Mouse (Mus musculus): ENCODE data around the gene Evpl. TPM values are rescaled to one million over a fixed set of nuclear protein-coding genes. Genes with fewer than 3 reads are reported as not detected.
A peak's percentile ranks its signal among the peaks of the same experiment; 100 is the strongest.
"Not testable (repeated sequence)": the region's sequence is repeated elsewhere in the genome, so short reads cannot be mapped to it uniquely, and the experiment has no call there.

Gene Evpl
- 0.67 and 0.96 TPM in 2 replicates for polyA plus RNA-seq (2012; rRNA removed)

DNA sequence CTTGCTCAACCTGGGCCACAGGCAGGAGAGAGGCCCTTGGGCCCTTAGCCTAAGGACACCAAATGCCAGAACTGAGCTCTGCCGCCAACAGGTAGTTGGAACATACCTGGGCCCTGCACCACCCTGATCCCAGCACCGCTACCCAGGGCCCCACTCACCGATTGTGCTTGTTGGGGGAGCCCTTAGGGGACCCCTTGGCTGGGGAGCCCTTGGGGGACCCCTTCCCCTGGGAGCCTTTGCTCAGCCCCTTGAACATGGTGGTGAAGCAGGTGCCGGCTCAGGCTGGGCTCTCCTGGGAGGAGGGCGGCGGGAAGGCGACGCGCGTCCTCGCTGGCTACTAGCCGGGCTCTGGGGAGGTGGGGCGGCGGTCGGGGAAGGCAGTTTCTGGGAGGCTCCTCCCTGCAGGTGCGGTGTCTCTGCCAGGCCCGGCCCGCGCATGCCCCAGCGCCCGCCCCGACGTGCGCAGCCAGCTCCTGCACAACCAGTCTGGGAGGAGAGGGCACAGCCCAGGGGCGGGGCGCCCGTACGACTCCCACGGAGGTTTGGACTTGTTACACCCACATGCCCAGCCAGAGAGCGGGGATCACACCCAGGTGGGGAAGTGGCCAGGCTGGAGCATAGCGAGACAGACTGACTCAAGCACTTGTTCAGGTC, at the start of gene Evpl:
Evpl (minus strand) TSS at position 336 of the 654 bp plus-strand sequence.
- no peak for TF ChIP-seq CTCF (IDR thresholded peaks at IDR 0.05; ENCODE audit: borderline replicate concordance, extremely low read depth, insufficient read depth, insufficient read length)
- no peak for TF ChIP-seq POLR2A (IDR thresholded peaks at IDR 0.05; ENCODE audit: borderline replicate concordance, extremely low read depth, insufficient read depth, insufficient read length, poor library complexity, severe bottlenecking)
- no peak for DNase-seq (ENCODE audit: low read depth)

DNA sequence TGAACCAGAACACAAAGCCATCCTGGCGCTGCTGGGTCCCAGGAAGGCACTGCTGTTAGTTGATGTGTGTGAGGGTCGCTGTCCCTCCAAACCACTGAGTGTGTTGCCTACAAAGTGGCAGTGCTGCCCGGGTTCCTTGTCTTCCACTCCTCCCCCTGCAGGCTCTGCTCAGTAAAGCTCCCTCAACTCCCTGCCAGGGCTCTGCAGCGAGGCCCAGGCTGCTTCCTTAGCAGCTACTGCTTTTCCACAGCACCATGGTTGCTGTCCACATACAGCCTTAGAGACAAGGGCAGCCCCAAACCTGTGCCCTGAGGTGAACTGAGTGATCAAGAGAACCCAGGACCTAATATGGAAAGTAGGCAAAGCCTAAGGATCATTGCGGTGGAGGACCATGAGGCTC, 49.5 kb upstream of the Evpl start:
- TF ChIP-seq POLR2A (IDR thresholded peaks at IDR 0.05; ENCODE audit: borderline replicate concordance, extremely low read depth, insufficient read depth, insufficient read length, poor library complexity, severe bottlenecking) (no peak), CTCF (IDR thresholded peaks at IDR 0.05; ENCODE audit: borderline replicate concordance, extremely low read depth, insufficient read depth, insufficient read length) (no peak)
- DNase-seq (ENCODE audit: low read depth), result no peak

DNA sequence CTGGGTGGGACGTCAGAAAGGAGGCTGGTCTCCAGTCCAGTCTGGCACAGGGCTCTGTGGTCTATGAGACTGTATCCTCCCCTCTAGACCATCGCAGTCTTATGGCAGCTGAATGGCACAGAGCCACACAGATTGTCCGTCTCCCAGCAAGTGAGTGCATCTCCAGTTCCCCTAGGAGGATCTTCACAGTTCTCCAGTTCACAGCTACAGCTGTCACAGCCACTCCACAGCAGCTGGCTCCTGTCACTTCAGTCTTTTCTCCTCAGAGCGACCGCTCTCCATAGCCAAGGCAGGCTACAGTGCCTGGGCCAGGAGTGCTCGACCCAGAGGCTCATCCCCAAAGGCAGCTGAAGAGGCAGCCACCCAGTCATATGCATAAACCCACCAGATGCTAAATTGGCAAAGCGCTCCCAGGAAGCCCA, 47.9 kb upstream of the Evpl start:
- no peak for DNase-seq (ENCODE audit: low read depth)
- TF ChIP-seq CTCF (IDR thresholded peaks at IDR 0.05; ENCODE audit: borderline replicate concordance, extremely low read depth, insufficient read depth, insufficient read length) (no peak), POLR2A (IDR thresholded peaks at IDR 0.05; ENCODE audit: borderline replicate concordance, extremely low read depth, insufficient read depth, insufficient read length, poor library complexity, severe bottlenecking) (no peak)

DNA sequence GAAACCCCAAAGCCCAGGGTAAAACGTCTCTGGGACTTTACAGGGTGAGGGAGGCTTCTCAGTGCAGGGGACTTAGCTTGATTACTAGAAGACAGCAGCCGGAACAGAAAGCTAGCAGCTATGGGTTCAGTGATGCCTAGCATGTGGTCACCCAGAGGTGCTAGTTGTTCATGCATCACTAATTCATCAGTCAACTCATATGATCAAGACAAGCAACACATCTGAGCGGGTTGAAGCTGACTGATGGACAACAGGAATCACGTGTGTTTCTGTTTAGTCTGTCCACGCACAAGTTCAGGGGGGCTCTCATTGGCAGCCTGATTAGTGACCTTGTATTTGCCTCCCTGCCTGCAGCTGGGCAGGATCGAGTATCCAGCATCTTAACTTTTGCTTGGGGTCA, 46.1 kb upstream of the Evpl start:
- DNase-seq (ENCODE audit: low read depth), result no peak
- no peak for TF ChIP-seq CTCF (IDR thresholded peaks at IDR 0.05; ENCODE audit: borderline replicate concordance, extremely low read depth, insufficient read depth, insufficient read length)
- TF ChIP-seq POLR2A (IDR thresholded peaks at IDR 0.05; ENCODE audit: borderline replicate concordance, extremely low read depth, insufficient read depth, insufficient read length, poor library complexity, severe bottlenecking), result no peak

DNA sequence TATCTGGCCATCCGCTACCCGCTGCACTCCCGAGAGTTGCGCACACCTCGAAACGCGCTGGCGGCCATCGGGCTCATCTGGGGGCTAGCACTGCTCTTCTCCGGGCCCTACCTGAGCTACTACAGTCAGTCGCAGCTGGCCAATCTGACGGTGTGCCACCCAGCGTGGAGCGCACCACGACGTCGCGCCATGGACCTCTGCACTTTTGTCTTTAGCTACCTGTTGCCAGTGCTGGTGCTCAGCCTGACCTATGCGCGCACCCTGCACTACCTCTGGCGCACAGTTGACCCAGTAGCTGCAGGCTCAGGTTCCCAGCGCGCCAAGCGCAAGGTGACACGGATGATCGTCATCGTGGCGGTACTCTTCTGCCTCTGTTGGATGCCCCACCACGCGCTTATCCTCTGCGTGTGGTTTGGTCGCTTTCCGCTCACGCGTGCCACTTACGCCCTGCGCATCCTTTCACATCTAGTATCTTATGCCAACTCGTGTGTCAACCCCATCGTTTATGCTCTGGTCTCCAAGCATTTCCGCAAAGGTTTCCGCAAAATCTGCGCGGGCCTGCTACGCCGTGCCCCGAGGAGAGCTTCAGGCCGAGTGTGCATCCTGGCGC, 45.1 kb upstream of the Evpl start:
- TF ChIP-seq POLR2A (IDR thresholded peaks at IDR 0.05; ENCODE audit: borderline replicate concordance, extremely low read depth, insufficient read depth, insufficient read length, poor library complexity, severe bottlenecking) (no peak), CTCF (IDR thresholded peaks at IDR 0.05; ENCODE audit: borderline replicate concordance, extremely low read depth, insufficient read depth, insufficient read length) (no peak)
- DNase-seq (ENCODE audit: low read depth), result no peak

DNA sequence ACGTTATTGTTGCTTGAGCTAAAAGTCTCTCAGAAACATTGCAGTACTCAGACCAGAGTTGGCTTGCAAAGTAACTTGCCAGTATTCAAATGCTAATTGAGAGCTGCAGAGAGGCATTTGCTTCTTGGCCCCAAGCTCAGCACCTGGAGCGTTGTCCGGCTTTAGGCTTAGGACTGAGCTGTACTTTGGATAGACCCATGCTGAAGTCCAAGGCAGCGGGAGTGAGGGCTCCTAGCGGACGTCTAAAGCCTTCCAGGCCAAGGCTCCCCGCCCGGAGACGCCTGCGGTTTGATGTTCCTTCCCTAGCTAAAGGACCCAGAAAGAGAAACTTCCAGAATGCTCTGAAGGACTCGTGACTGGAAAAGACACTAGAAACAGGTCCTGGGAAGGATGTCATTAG, 44.2 kb upstream of the Evpl start:
- no peak for TF ChIP-seq CTCF (IDR thresholded peaks at IDR 0.05; ENCODE audit: borderline replicate concordance, extremely low read depth, insufficient read depth, insufficient read length)
- TF ChIP-seq POLR2A (IDR thresholded peaks at IDR 0.05; ENCODE audit: borderline replicate concordance, extremely low read depth, insufficient read depth, insufficient read length, poor library complexity, severe bottlenecking), result no peak
- no peak for DNase-seq (ENCODE audit: low read depth)

DNA sequence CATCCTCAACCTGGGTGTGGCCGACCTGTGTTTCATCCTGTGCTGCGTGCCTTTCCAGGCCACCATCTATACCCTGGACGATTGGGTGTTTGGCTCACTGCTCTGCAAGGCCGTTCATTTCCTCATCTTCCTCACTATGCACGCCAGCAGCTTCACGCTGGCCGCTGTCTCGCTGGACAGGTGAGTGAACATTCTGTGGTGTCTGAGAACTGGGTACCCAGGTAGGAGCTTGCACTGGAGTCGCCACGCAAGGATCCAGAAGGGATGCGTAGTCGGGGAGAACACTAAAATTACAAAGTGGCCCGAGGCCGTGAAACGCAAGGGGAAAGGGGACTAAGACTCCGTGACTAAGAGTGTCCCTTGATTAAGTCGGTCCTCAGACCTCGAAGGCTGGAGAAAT, 43.8 kb upstream of the Evpl start:
- DNase-seq (ENCODE audit: low read depth), result no peak
- TF ChIP-seq CTCF (IDR thresholded peaks at IDR 0.05; ENCODE audit: borderline replicate concordance, extremely low read depth, insufficient read depth, insufficient read length), result no peak
- TF ChIP-seq POLR2A (IDR thresholded peaks at IDR 0.05; ENCODE audit: borderline replicate concordance, extremely low read depth, insufficient read depth, insufficient read length, poor library complexity, severe bottlenecking), result no peak

DNA sequence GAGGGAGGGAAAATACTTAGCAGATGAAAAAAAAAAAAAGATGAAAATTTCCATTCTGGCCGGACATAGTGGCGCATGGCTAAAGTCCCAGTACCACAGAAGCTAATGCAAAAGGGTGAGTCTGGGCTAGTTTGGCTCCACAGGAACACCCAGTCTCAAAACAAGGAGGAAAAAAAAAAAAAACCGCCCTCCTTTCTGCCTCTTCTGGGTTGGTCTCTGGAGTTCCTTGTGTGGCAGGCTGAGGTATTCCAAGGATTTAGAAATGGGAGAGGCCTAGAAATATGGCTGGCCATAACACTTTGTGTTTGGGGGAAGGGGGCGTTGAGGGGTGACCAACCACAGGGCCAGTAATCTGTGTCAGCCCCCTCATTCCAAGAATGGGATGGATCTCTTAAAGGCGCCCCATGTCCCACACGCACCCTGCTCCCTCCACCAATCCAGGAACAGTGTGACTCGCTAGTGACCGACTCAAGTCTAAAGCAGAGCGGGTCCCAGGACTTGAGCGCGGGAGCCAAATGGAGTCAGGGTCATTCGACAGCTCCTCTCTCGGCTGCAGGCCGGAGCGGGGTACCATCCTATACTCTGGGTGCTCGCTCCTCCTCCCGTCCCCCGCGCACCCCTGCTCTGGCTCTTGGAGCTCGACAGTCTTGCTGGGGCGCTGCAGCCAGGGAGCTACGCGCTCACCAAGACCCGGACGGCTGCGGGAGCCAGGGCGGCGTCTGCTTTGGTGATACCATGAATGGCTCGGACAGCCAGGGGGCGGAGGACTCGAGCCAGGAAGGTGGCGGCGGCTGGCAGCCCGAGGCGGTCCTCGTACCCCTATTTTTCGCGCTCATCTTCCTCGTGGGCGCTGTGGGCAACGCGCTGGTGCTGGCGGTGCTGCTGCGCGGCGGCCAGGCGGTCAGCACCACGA, 43.1 kb upstream of the Evpl start, which contains the start of gene Galr2:
Galr2 (plus strand) TSS at position 189 of the 913 bp plus-strand sequence.
- no peak for DNase-seq (ENCODE audit: low read depth)
- TF ChIP-seq CTCF (IDR thresholded peaks at IDR 0.05; ENCODE audit: borderline replicate concordance, extremely low read depth, insufficient read depth, insufficient read length), result no peak
- no peak for TF ChIP-seq POLR2A (IDR thresholded peaks at IDR 0.05; ENCODE audit: borderline replicate concordance, extremely low read depth, insufficient read depth, insufficient read length, poor library complexity, severe bottlenecking)

DNA sequence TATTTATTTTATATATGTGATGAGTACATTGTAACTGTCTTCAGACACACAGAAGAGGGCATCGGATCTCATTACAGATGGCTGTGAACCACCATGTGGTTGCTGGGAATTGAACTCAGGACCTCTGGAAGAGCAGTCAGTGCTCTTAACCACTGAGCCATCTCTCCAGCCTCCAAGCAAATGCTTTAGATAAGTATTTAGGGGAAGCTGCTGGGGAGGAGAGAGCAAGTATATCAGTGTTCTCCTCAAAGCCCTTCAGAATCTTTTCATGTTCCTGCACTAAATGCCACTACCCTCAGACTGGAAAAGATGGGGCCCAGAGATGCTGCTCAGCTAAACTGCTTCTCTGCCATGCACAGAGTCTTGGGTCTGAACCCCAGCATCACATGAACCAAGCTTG, 39.3 kb upstream of the Evpl start:
- not testable (repeated sequence) for DNase-seq (ENCODE audit: low read depth)

DNA sequence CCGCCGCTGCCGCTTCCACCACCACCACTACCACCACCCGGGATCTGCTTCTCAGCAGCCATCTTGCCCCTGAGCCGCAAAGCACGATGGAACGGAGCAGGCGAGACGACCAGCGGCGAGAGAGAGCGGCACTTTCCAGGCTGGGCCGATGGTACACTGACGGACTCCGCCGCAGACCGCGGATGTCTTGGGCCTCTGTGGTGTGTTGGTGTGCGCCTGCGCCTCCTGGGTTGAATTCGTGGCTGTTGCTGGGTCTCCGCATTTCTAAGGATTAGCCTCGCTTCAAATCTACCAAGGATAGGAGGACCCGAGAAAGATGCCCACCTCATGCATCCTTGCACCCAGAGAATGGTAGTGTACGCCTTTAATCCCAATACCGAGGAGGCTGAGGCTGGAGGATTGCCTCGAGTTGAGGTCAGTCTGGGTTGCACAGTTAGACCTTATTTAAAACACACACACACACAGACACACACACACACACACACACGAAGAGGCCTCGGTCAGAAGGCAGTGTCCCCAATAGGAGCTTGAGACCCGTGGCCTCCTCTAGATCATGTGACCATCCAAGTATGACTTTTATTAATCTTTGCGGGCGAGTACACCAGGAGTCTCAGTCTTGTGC, 36.3 kb upstream of the Evpl start, which contains the start of gene Srp68:
Srp68 (minus strand) TSS at position 173 of the 622 bp plus-strand sequence.
- peak; percentile 99 for DNase-seq (ENCODE audit: low read depth)
- peak; percentile 70; the same call in 1 of the 2 replicates for TF ChIP-seq POLR2A (IDR thresholded peaks at IDR 0.05; ENCODE audit: borderline replicate concordance, extremely low read depth, insufficient read depth, insufficient read length, poor library complexity, severe bottlenecking)
- no peak for TF ChIP-seq CTCF (IDR thresholded peaks at IDR 0.05; ENCODE audit: borderline replicate concordance, extremely low read depth, insufficient read depth, insufficient read length)

DNA sequence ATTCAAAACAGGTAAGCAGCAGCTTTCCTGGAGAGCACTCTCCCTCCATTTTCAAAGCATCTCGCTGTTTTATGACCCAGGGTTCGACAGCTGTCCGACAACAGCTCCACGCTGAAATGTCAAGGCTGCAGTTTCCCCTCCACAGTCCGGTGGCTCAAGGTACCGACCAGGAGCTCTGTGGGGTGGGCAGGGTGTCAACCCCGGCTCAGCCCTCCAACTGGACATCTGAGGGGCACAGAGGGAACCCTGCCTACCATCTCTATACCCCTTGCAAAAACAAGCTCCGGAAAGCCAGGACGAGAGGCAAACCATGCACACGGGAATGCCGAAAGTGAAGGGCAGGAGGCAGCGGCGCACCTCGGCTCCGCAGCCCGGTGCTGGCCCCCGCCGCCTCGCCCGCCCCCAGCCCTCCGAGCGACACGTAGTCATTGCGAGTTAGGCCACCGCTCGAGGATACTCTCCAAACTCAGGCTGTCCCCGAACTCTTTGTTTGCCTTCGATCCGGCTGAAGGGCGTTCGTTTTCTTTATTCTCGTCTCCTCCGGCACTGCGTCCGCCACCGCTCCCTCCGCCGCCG, 35.7 kb upstream of the Evpl start:
- TF ChIP-seq CTCF (IDR thresholded peaks at IDR 0.05; ENCODE audit: borderline replicate concordance, extremely low read depth, insufficient read depth, insufficient read length) (no peak), POLR2A (IDR thresholded peaks at IDR 0.05; ENCODE audit: borderline replicate concordance, extremely low read depth, insufficient read depth, insufficient read length, poor library complexity, severe bottlenecking) (no peak)
- DNase-seq (ENCODE audit: low read depth), result no peak
